Mouse (Mus musculus): ENCODE data around the gene Lgals3bp. TPM values are rescaled to one million over a fixed set of nuclear protein-coding genes. Genes with fewer than 3 reads are reported as not detected.
"Not testable (repeated sequence)": the region's sequence is repeated elsewhere in the genome, so short reads cannot be mapped to it uniquely, and the experiment has no call there.

Gene Lgals3bp
- total and polyA plus RNA-seq, 3 experiments = 67.3 to 338 (median 146) TPM

GRCm38 (mm10) chr11:118378656-118379055 lies 23.2 kb downstream of the Lgals3bp start:
- in situ Hi-C loops (cut with MboI; ENCODE audit: low pct_ligation_motif_present, low pct_unique_long_range_greater_than_20kb, low sequenced_read_pairs) (loop anchor here (5.0 kb wide), 1 partner anchor 51 kb away; no protein-coding TSS in a partner anchor), dilution Hi-C loops (cut with MboI; ENCODE audit: extremely low pct_ligation_motif_present, extremely low pct_unique_long_range_greater_than_20kb, low sequenced_read_pairs) (no loop called here)
- H3K4me1 ChIP-seq (ENCODE audit: control insufficient read depth in 1 of 2, insufficient read depth in 2 of 2) = peaks cover 9 to 27% of the 10 kb centered on the region in 2 experiments
- H3K9ac ChIP-seq (ENCODE audit: insufficient read depth, low read depth) = no peak overlapping the region
- H3K79me2 ChIP-seq (replicated peaks; ENCODE audit: control insufficient read depth, extremely low read depth, insufficient read depth, poor library complexity, severe bottlenecking) = no peaks in the 10 kb centered on the region
- TF ChIP-seq MAZ (IDR thresholded peaks at IDR 0.05; ENCODE audit: low read depth, low read length) = no peak
- TF ChIP-seq GABPA (IDR thresholded peaks at IDR 0.05; ENCODE audit: insufficient replicate concordance, low read depth, low read length) = no peak
- TF ChIP-seq E2F4 (IDR thresholded peaks at IDR 0.05; ENCODE audit: insufficient replicate concordance, low read depth, low read length) = no peak
- TF ChIP-seq NRF1 (IDR thresholded peaks at IDR 0.05; ENCODE audit: low read depth, low read length) = no peak
- TF ChIP-seq MXI1 (IDR thresholded peaks at IDR 0.05; ENCODE audit: low read depth, low read length) = no peak
- no peak for TF ChIP-seq BHLHE40 (IDR thresholded peaks at IDR 0.05; ENCODE audit: low read depth, low read length)
- TF ChIP-seq CHD2 (IDR thresholded peaks at IDR 0.05; ENCODE audit: low read length) = no peak
- TF ChIP-seq POLR2AphosphoS2 (IDR thresholded peaks at IDR 0.05; ENCODE audit: low read depth, low read length) = no peak
- TF ChIP-seq SIN3A (IDR thresholded peaks at IDR 0.05; ENCODE audit: low read length) = no peak
- no peak overlapping the region for H3K27ac ChIP-seq (ENCODE audit: insufficient read depth, low read depth)
- no peaks in the 10 kb centered on the region for H3K36me3 ChIP-seq (replicated peaks in 1 of 2; ENCODE audit: control insufficient read depth in 1 of 2, insufficient read depth in 1 of 2, low read length in 1 of 2)
- no peak overlapping the region for H3K4me3 ChIP-seq (replicated peaks in 1 of 3; ENCODE audit: low read depth in 2 of 3, low read length in 2 of 3, poor library complexity in 1 of 3)
- H3K9me3 ChIP-seq (replicated peaks; ENCODE audit: low read length) = peaks cover 4% of the 10 kb centered on the region
- H3K4me2 ChIP-seq (ENCODE audit: insufficient read depth, low read depth, poor library complexity, severe bottlenecking) = no peak overlapping the region
- peaks cover 42% of the 10 kb centered on the region for H3K27me3 ChIP-seq (replicated peaks)
- no peak for DNase-seq (ENCODE audit: extremely low read depth)

GRCm38 (mm10) chr11:118376323-118376722 lies 25.6 kb downstream of the Lgals3bp start:
- dilution Hi-C loops (cut with MboI; ENCODE audit: extremely low pct_ligation_motif_present, extremely low pct_unique_long_range_greater_than_20kb, low sequenced_read_pairs); H3K4me3 ChIP-seq (replicated peaks in 1 of 3; ENCODE audit: low read depth in 2 of 3, low read length in 2 of 3, poor library complexity in 1 of 3); DNase-seq (ENCODE audit: extremely low read depth); H3K36me3 ChIP-seq (replicated peaks in 1 of 2; ENCODE audit: control insufficient read depth in 1 of 2, insufficient read depth in 1 of 2, low read length in 1 of 2); H3K27ac ChIP-seq (ENCODE audit: insufficient read depth, low read depth); H3K4me2 ChIP-seq (ENCODE audit: insufficient read depth, low read depth, poor library complexity, severe bottlenecking); H3K9ac ChIP-seq (ENCODE audit: insufficient read depth, low read depth); H3K9me3 ChIP-seq (replicated peaks; ENCODE audit: low read length); H3K79me2 ChIP-seq (replicated peaks; ENCODE audit: control insufficient read depth, extremely low read depth, insufficient read depth, poor library complexity, severe bottlenecking): not testable (repeated sequence)
- in situ Hi-C loops (cut with MboI; ENCODE audit: low pct_ligation_motif_present, low pct_unique_long_range_greater_than_20kb, low sequenced_read_pairs) = loop anchor here (5.0 kb wide), 1 partner anchor 49 kb away; no protein-coding TSS in a partner anchor
- peak; percentile 54; the same call in 1 of the 2 replicates for TF ChIP-seq TCF12 (IDR thresholded peaks at IDR 0.05; ENCODE audit: low read depth, low read length)
- peaks cover 63% of the 10 kb centered on the region for H3K27me3 ChIP-seq (replicated peaks)
- peaks cover 9 to 27% of the 10 kb centered on the region in 2 experiments for H3K4me1 ChIP-seq (ENCODE audit: control insufficient read depth in 1 of 2, insufficient read depth in 2 of 2)

- in situ Hi-C loops (cut with MboI; ENCODE audit: low pct_ligation_motif_present, low pct_unique_long_range_greater_than_20kb, low sequenced_read_pairs) = loop anchor here (5.0 kb wide), 1 partner anchor 49 kb away; no protein-coding TSS in a partner anchor
These were observed 26.0 kb downstream of the Lgals3bp start for GRCm38 (mm10) chr11:118375881-118376280.

More at GRCm38 (mm10) chr11:118375881-118376280, 26.0 kb downstream of the Lgals3bp start:
- H3K27ac ChIP-seq (ENCODE audit: insufficient read depth, low read depth) = no peak overlapping the region
- no peak overlapping the region for H3K4me3 ChIP-seq (replicated peaks in 1 of 3; ENCODE audit: low read depth in 2 of 3, low read length in 2 of 3, poor library complexity in 1 of 3)
- dilution Hi-C loops (cut with MboI; ENCODE audit: extremely low pct_ligation_motif_present, extremely low pct_unique_long_range_greater_than_20kb, low sequenced_read_pairs) = no loop called here
- H3K36me3 ChIP-seq (replicated peaks in 1 of 2; ENCODE audit: control insufficient read depth in 1 of 2, insufficient read depth in 1 of 2, low read length in 1 of 2) = no peaks in the 10 kb centered on the region
- H3K9ac ChIP-seq (ENCODE audit: insufficient read depth, low read depth) = no peak overlapping the region
- no peak overlapping the region for H3K4me2 ChIP-seq (ENCODE audit: insufficient read depth, low read depth, poor library complexity, severe bottlenecking)
- H3K9me3 ChIP-seq (replicated peaks; ENCODE audit: low read length) = no peaks in the 10 kb centered on the region
- H3K4me1 ChIP-seq (ENCODE audit: control insufficient read depth in 1 of 2, insufficient read depth in 2 of 2) = peaks cover 9 to 27% of the 10 kb centered on the region in 2 experiments
- DNase-seq (ENCODE audit: extremely low read depth) = no peak
- peaks cover 68% of the 10 kb centered on the region for H3K27me3 ChIP-seq (replicated peaks)
- TF ChIP-seq MAX (IDR thresholded peaks at IDR 0.05; ENCODE audit: low read length) (no peak), USF2 (conservative IDR thresholded peaks at IDR 0.05; ENCODE audit: low read depth, low read length) (no peak), MXI1 (IDR thresholded peaks at IDR 0.05; ENCODE audit: low read depth, low read length) (no peak), E2F4 (IDR thresholded peaks at IDR 0.05; ENCODE audit: insufficient replicate concordance, low read depth, low read length) (no peak), ZMIZ1 (IDR thresholded peaks at IDR 0.05; ENCODE audit: low read depth, low read length) (no peak), MEF2A (IDR thresholded peaks at IDR 0.05; ENCODE audit: borderline replicate concordance, low read depth, low read length) (no peak), ZNF384 (IDR thresholded peaks at IDR 0.05; ENCODE audit: low read depth, low read length) (no peak), ETS1 (conservative IDR thresholded peaks at IDR 0.05; ENCODE audit: low read depth, low read length) (no peak), ZKSCAN1 (IDR thresholded peaks at IDR 0.05; ENCODE audit: borderline replicate concordance, low read depth, low read length) (no peak), GABPA (IDR thresholded peaks at IDR 0.05; ENCODE audit: insufficient replicate concordance, low read depth, low read length) (no peak)
- no peaks in the 10 kb centered on the region for H3K79me2 ChIP-seq (replicated peaks; ENCODE audit: control insufficient read depth, extremely low read depth, insufficient read depth, poor library complexity, severe bottlenecking)

Measured in CH12.LX (cell line).